Mouse (Mus musculus) CD4-positive, CD25-positive, alpha-beta regulatory T cell, adult 2 months (primary cell): ENCODE measurements at regions not wholly inside any gene's neighbourhood (a gene's known extent, or its start where the extent isn't known, plus 50 kb on each side); places are given as distances from the start of the nearest gene placed in this dataset.
"Not testable (repeated sequence)": the region's sequence is repeated elsewhere in the genome, so short reads cannot be mapped to it uniquely, and the experiment has no call there.

Experiments used
- DNase-seq: peaks from one replicate; pipeline ENCODE4 v3.0.0-alpha.2; 2012; ENCODE audit warnings: low read depth, low spot score

- DNase-seq = no peak
Observed at GRCm38 (mm10) chr8:86280093-86280721, 300.3 kb downstream of the Abcc12 start.

DNA sequence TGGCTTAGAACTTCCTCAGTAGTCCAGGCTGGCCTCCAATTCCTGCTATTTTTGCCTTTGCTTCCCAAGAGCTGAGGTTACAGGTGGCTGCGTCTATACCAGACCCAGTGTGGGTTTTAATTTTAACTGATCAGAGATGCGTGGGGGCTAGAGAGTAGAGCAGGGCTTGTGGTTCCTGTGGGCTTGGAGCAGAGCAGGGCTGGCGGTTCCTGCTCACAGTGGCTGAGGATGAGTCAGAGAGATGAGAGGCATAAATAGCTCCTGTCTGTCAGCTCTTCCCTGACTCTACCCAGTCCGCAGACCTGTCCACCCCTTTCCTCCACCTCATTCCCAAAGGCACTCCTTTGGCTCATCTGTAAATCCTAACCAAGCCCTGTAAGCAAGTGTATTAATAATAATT, 304.8 kb downstream of the Abcc12 start:
- DNase-seq = no peak

DNA sequence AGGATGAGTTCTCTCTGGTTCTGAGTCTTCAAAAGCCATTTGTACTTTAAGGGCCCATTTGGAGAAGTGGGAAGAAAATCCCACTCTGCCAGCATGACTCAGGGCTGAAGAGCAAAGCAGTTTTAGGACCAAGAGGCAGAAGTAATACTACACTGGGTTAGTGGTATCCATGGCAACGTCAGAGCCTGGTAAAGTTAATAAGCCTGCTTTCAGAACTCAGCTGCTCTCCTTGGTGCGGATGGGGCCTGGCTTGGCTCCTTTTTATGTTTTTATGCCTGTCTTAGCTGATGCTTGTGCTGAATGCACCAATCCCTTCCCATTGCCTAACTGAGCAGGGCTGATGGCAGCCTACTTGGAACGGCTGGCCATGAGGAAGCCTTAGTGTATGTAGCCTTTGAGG, 306.7 kb downstream of the Abcc12 start:
- no peak for DNase-seq

DNA sequence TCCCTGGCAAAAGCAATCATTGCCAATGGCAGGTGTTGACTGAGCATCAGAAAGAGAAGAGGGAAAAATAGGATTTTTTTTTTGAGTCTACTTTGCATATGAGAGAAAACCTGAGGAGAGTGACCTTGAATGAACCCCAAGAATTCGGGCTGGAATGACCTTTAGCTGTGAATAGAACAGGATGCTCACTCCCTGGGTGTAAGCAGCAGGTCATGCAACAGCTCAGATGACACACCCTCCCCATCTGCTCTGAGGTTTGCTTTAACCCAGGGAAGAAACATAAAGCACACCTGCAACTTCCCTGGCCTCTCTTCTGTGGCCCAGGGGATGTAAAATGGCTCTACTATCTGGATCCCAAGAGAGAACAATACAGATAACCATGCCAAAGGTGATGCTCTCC, 307.9 kb downstream of the Abcc12 start:
- no peak for DNase-seq

- DNase-seq = no peak
Observed at GRCm38 (mm10) chr8:86271477-86271876, 309.0 kb downstream of the Abcc12 start.

GRCm38 (mm10) chr8:86258011-86258410, 322.5 kb downstream of the Abcc12 start:
- DNase-seq = no peak

DNA sequence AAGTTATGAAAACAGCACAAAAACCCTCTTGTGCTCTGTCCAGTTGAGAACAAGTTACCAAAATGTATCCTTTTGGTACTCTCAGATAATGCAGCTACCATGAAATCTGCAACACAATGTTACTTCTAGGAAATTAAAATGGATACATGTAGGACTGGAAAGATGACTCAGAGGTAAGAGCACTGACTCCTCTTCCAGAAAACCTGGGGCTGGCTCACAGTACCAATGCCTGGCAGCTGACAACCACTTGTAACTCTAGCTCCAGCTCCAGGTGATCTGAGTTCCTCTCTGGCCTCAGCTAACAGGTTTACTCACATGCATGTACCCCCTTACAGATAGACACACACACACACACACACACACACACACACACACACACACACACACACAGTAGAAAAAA, 325.1 kb downstream of the Abcc12 start:
- no peak for DNase-seq

DNA sequence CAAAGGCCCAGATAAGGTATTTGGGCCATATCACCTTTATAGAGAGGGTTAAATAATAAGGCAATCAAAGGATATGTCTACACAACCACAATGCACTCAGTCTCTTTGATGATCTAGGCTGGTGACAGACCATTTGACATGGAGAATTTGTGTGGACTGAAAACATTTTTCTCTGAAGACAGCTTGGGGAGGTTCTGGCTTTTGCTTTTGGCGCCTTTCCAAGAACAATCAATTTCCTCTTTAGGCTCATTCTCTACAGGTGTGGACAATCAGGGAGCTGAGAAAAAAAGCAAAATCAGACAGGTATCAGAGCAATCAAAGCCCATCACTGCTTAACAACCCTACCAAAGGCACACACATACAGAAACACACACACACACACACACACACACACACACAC, 325.8 kb downstream of the Abcc12 start:
- DNase-seq = no peak

- no peak for DNase-seq
Observed at GRCm38 (mm10) chr8:86252696-86253355, 327.7 kb downstream of the Abcc12 start.

DNA sequence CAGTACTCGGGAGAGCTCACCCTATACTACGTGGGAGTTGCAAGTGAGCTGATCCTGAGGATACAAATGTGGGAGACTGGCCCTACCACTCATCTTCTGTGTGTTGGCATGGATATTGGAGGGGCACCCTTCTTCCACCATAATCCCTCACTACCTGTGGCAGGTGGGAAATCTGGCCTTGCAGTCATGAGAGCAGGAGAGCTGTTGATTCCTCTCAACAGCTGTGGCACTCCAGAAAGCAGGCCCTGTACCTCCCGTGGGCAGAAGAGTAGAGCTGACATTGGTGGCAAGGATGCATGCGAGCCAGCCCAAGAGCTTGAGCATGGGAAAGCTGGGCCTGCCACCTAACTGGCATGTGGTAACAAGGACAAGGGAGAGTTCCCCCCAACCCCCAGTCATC, 345.8 kb downstream of the Abcc12 start:
- no peak for DNase-seq

DNA sequence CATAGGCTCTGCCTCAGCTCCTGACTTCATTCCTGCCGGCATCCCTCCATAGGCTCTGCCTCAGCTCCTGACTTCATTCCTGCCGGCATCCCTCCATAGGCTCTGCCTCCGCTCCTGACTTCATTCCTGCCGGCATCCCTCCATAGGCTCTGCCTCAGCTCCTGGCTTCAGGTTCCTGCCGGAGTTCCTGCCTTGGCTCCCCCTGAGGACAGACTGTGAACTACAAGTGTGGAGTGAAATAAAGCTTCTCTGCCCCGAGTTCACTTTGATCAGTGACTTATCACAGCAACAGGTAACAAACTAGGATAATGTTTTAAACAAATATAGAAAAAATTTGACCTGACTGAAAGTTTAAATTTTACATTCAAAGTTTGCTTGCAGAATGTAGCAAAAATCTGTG, 348.5 kb downstream of the Abcc12 start:
- DNase-seq = not testable (repeated sequence)

GRCm38 (mm10) chr8:86224851-86225250, 355.6 kb downstream of the Abcc12 start:
- no peak for DNase-seq

GRCm38 (mm10) chr8:86222715-86223114, 357.8 kb downstream of the Abcc12 start:
- no peak for DNase-seq

DNA sequence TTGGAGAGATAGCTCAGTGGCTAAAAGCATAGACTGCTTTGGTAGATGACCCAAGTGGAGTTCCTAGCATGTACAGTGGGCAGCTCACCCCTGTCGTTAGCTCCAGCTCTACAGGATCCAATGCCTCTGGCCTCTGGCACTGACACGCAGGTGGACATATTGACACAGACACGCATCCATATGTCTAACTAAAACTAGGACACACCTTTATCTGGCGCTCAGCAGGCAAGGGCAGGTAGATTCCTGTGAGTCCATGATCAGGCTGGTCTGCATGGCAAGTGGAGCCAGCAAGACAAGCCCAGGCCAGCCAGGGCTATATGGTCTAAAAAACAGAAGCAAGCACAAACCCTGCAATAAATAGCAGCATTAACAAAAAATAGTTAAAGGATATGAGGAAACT, 358.3 kb downstream of the Abcc12 start:
- no peak for DNase-seq

DNA sequence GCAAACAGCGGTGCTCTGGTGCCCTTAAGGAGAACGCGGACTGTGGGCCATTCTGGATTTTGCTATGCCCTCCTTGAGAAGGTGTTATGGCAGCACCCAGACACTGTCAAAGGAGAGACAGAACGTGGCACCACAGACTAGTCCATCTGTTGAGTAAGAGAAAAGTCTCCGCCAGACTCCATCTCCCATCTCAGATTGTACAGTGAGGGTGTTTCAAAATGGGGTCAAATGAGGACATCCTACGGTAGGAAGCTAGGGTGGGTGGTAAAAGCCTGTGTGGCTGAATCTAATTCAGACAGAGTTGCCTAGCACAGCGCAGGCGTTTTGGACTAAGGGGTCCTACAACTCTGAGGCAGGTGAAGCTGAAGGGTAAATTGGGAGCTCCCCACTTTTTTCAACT, 366.1 kb downstream of the Abcc12 start:
- DNase-seq = no peak

DNA sequence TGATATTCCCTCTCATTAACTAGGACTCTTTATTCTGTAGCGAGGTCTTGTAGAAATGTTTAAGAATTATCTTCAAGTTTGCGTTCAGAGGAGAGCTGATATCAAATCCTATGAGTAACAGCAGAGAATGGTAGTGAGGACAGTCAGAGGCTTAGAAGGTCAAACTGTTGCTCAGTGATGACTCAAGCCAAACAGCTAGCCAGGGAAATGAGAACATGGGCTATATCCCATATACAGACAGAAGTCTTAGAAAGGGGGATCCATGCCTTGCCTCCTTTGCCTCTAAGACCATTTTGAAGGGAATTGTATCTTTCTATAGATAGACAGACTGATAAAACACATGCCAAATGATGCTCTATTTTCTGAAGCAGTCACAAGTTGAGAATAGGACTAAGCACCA, 368.0 kb downstream of the Abcc12 start:
- no peak for DNase-seq

DNA sequence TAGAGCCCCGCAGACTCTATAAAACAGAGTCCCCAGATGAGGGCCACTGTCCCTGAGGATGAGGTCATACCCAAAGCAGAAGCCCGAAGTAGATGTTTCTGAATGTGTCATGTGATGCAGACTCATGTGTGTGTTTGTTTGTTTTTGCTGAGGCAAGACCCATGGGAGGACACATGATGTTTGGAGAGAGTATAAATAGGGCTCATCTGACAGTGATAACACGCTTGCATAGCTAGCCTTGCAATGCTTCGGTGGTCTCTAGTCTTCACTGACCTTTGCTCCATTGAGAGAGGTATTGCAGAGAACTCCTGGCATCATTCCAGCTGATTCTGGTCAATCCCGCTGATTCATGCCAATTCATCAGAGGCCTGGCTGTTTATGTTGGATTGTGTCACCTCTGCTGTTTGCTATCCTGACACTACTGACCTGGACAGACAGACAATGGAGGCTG, 368.1 kb downstream of the Phkb start:
- DNase-seq = no peak

DNA sequence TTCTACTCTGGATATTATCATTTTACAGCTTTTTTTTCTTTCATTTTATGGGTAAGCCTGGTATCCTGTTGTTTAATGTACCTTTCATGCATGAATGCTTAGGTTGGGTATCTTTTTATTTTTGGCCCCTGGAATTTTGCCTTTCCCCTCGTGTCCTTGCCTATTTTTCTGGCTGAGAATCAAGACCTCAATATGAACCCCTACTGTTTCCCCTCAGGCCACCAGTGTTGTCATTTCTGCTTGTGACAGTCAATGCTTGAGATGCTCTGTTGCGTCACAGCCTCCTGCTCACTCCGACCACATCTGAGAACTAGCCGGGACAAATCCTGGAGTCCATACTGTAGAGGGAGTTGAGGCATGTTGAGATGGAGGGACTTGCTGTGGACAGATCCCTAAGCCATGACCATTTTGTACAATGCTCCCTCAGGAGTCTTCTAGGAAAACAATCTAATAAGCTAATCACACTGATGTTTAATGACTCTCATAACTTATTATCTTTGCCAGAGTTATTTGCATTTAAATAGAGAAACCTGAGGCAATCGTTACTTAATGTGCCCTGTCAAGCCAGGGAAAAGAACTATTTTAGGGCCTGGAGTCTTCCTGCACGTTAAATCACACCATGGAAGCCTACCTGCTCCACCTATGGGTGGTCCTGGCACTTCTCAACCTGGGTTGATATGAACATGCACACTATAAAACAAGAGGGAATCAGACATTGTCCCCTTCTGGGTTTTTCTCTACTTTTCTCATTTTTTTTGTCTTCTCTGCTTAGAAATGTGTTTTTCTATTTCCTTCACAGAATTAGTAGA, 363.9 kb downstream of the Phkb start:
- no peak for DNase-seq

GRCm38 (mm10) chr8:86203107-86203506, 362.3 kb downstream of the Phkb start:
- no peak for DNase-seq

- no peak for DNase-seq
Observed at GRCm38 (mm10) chr8:86201830-86202229, 361.1 kb downstream of the Phkb start.

DNA sequence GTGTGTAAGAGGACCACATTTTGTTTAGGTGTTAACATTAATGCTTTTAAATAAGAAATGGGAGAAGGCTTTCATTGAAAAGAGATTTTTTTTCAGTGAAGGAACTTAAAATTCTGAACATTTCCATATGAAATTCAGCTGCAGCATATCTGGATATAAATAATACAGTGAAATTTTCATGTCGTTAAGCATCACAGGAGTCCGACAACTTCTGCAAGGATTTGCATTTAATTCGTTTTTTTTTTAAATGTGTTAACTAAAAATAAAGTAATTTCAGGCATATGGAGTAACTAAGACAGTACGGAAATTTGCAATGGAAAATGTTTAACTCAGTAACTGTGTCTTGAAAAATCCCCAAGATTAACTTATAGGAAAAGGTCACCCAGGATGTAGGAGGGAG, 351.5 kb downstream of the Phkb start:
- no peak for DNase-seq

DNA sequence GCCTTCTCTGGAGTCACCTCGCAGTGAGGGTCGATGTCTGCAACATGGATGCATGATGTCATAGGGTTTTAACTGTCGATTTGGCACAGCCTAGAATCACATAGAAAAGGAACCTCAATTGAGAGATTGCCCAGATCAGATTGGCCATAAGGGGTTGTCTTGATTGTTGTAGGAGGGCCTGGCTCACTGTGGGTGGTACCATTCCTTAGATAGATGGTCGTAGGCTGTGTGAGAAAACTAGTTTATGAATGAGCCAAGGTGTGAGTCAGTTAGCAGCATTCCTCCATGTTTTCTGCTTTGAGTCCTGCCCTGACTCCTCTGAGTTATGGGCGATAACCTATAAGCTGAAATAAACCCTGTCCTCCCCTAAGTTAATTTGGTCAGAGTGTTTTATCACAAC, 343.9 kb downstream of the Phkb start:
- DNase-seq = no peak

DNA sequence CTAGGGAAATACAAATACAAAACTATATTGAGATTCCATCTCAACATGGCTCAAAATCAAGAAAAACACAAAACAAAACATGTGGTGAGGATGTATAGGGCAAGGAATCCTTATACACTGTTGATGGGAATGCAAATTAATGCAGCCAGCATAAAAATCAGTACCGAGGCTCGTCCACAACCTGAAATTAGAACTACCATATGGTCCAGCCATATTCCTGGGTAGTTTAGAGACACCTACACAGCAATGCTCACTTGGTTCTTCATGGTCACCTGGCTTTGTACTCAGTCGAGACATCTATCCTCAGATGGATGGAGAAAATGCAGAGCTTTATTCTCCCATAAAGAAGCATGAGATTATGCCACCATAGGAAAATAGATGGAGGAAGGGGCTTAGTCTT, 340.0 kb downstream of the Phkb start:
- DNase-seq = no peak
